Mouse (Mus musculus) limb, embryonic 11.5 days (tissue): ENCODE measurements around the gene Gm19426. TPM values are rescaled to one million over a fixed set of nuclear protein-coding genes. Genes with fewer than 3 reads are reported as not detected.

Experiments used
- microRNA counts: library from miRNA; unstranded; fragments of <30 nt; microRNA quantifications from one replicate; lab custom pipeline; 2016
- microRNA-seq: library from miRNA; unstranded; fragments of <30 nt; microRNA quantifications from one replicate; pipeline ENCODE4, GENCODE M21; 2016
- polyA plus RNA-seq: library from polyadenylated mRNA; unstranded; fragments of >200 nt; fragmentation: Nextera tagmentation; extraction: Ambion mirVana; gene quantifications from 2 replicates; pipeline ENCODE4 v1.2.1, GENCODE M21; 2014

Gene Gm19426
- polyA plus RNA-seq, 1 experiment from 2014 or later: 6.1 TPM

MicroRNA genes within 50 kb of the gene (microRNA counts, 519-probe panel; counts per million panel counts)
- 6,747 counts per million, percentile 98 among the panel's probes with 10 or more counts for microRNA mmu-miR-130a (lab: Ali Mortazavi, UCI)

Small RNA genes lying within 50 kb of the gene (microRNA-seq; reads per million reads assigned to microRNA genes)
- 32,399 reads per million, percentile 98 among the genes with 10 or more reads in this experiment for gene Mir130a

Other genes starting within 250 kb of the Gm19426 start
- gene Ctnnd1, start 92.9 kb downstream of the Gm19426 start, polyA plus RNA-seq: 35.2 and 38.7 TPM in 2 replicates
- gene Btbd18, start 84.6 kb downstream of the Gm19426 start, polyA plus RNA-seq: 0.09 and 0.37 TPM in 2 replicates
- gene Selenoh, start 72.9 kb downstream of the Gm19426 start, polyA plus RNA-seq: 485 and 509 TPM in 2 replicates
- gene Gm28635, start 65.6 kb downstream of the Gm19426 start, polyA plus RNA-seq: not detected in 2 replicates
- 54.1 and 55.4 TPM in 2 replicates for gene Med19, start 65.3 kb downstream of the Gm19426 start, polyA plus RNA-seq
- gene Tmx2, start 64.5 kb downstream of the Gm19426 start, polyA plus RNA-seq: 129 TPM in 2 replicates
- 31.1 and 32.6 TPM in 2 replicates for gene Zdhhc5, start 28.5 kb downstream of the Gm19426 start, polyA plus RNA-seq
- 57.3 and 57.6 TPM in 2 replicates for gene Clp1, start 16.3 kb downstream of the Gm19426 start, polyA plus RNA-seq
- 7.4 and 9.9 TPM in 2 replicates for gene Ypel4, start 9.6 kb downstream of the Gm19426 start, polyA plus RNA-seq
- gene Serping1, start 31.8 kb upstream of the Gm19426 start, polyA plus RNA-seq: 12.4 and 13.3 TPM in 2 replicates
- 21.9 and 23.3 TPM in 2 replicates for gene Ube2l6, start 55.2 kb upstream of the Gm19426 start, polyA plus RNA-seq
- 0.10 and 0.32 TPM in 2 replicates for gene Smtnl1, start 79.0 kb upstream of the Gm19426 start, polyA plus RNA-seq
- gene Timm10, start 83.3 kb upstream of the Gm19426 start, polyA plus RNA-seq: 46.9 and 53.6 TPM in 2 replicates
- gene Slc43a1, start 95.2 kb upstream of the Gm19426 start, polyA plus RNA-seq: 36.0 and 37.8 TPM in 2 replicates
- 0.75 and 0.96 TPM in 2 replicates for gene Rtn4rl2, start 143.1 kb upstream of the Gm19426 start, polyA plus RNA-seq
- gene Slc43a3, start 192.9 kb upstream of the Gm19426 start, polyA plus RNA-seq: 31.6 and 31.7 TPM in 2 replicates
- 0.47 and 0.48 TPM in 2 replicates for gene Prg2, start 236.8 kb upstream of the Gm19426 start, polyA plus RNA-seq
- gene Prg3, start 244.6 kb upstream of the Gm19426 start, polyA plus RNA-seq: not detected in 2 replicates